Mouse (Mus musculus): ENCODE data around the gene Ugt1a9.
"Not testable (repeated sequence)": the region's sequence is repeated elsewhere in the genome, so short reads cannot be mapped to it uniquely, and the experiment has no call there.

DNA sequence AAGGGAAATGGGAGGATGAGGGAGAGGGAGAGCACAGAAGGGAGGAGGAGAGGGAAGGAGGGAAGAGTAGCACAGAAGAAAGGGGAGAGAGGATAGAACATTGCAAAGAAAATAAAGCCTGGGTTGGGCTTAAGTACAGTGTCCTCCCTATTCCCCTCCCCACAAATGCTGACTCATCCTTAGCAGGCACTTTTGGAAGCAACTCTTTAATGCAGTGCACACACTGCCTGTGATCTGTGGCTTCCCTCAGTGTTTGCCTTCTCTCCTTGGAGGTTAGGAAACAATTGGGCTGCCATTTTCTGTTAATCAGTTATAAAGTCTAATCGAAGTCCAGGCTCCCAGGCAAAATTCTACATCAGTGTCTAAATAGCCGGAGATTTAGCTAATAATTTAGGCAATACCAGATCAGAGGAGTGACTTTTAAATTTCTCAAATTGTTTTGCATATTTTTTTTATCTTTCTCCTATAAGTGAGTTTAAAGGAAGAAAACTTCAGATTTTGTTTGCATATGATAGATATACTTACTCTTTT, 38.5 kb downstream of the Ugt1a9 start:
- not testable (repeated sequence) for TF ChIP-seq CTCF (IDR thresholded peaks at IDR 0.05); EP300 (IDR thresholded peaks at IDR 0.05; ENCODE audit: insufficient read depth, low read depth, low read length); POLR2A (IDR thresholded peaks at IDR 0.05; ENCODE audit: insufficient read depth, low read depth, low read length)
